Mouse (Mus musculus): Measurements from ENCODE around the gene Gm10553.
"Not testable (repeated sequence)": the region's sequence is repeated elsewhere in the genome, so short reads cannot be mapped to it uniquely, and the experiment has no call there.

DNA sequence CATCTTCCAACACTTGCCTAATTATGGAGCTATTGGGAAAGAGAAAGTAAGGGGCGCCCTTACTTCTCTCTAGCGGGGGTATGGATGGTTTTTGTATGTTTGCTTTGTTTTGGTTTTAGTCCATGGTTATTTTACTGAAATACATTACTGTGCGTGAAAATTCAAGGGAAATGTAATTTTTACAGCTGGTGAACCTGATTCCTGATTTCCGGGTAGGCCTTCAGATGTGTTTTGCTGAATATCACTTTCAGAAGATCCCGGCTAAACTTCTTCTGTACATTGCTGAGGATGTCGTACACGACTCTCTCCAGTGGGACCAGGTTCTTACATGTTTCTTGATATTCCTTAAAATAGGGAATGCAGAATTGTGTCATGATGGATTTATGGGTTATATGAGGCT is 12.3 kb downstream of the Gm10553 start:
- TF ChIP-seq CTCF, EP300 (IDR thresholded peaks at IDR 0.05; ENCODE audit: low read depth): not testable (repeated sequence)

All from liver, postnatal 0 days (tissue).